13 mouse cellular contexts compared by ENCODE assay signal in genomic region chr19:46643236-46643635, GRCm38 (mm10). TPM values are rescaled to one million over a fixed set of nuclear protein-coding genes. Genes with fewer than 3 reads are reported as not detected.
DNase-seq lines count a peak whose midpoint lies in the region; ATAC-seq and TF ChIP-seq lines count a peak whose summit lies in the region.
"Had no signal": no experiment of that assay in that cellular context is flagged by ENCODE, and none has a peak within 500 bp of the region (broad histone marks: within the 10 kb centered on the region; RNA-seq: fewer than 3 reads in every experiment).

No protein-coding gene starts in this region.

- H3K4me2 ChIP-seq in heart, embryonic 12.5 days, result peak overlapping the region; percentile 4; the same call in 1 of the 2 replicates
- H3K4me2 ChIP-seq in lung, postnatal 0 days (replicated peaks; ENCODE audit: low read depth, low read length), result no peak overlapping the region
- peak overlapping the region; percentile 23 for H3K4me2 ChIP-seq in heart, embryonic 15.5 days
- H3K4me2 ChIP-seq in stomach, embryonic 16.5 days (ENCODE audit: low read depth, low read length), result no peak overlapping the region
- H3K4me2 ChIP-seq: forebrain, embryonic 13.5 days had no signal

- no peak for TF ChIP-seq EP300 in lung, postnatal 0 days (IDR thresholded peaks at IDR 0.05)

- peaks cover 91% of the 10 kb centered on the region for H3K4me1 ChIP-seq in heart, embryonic 12.5 days (replicated peaks)
- peaks cover 50% of the 10 kb centered on the region for H3K4me1 ChIP-seq in lung, postnatal 0 days (ENCODE audit: insufficient read depth, low read depth, low read length)
- H3K4me1 ChIP-seq in heart, embryonic 15.5 days (replicated peaks), result peaks cover 90% of the 10 kb centered on the region
- H3K4me1 ChIP-seq in stomach, embryonic 16.5 days (ENCODE audit: control insufficient read depth, insufficient read depth, low read length), result peaks cover 67% of the 10 kb centered on the region

- H3K9ac ChIP-seq in heart, embryonic 12.5 days, result peak overlapping the region; percentile 57; the same call in 1 of the 2 replicates
- H3K9ac ChIP-seq in lung, postnatal 0 days (replicated peaks; ENCODE audit: low read depth), result no peak overlapping the region
- no peak overlapping the region for H3K9ac ChIP-seq in heart, embryonic 15.5 days
- peak overlapping the region; percentile 17; the same call in 1 of the 2 replicates for H3K9ac ChIP-seq in stomach, embryonic 16.5 days (ENCODE audit: low read length)
- H3K9ac ChIP-seq: forebrain, embryonic 13.5 days had no signal

- DNase-seq in heart, adult 8-10 months (ENCODE audit: low spot score), result no peak
- no peak for DNase-seq in lung, postnatal 0 days (ENCODE audit: low spot score)
- DNase-seq in lung, postnatal 25 days (ENCODE audit: low spot score), result no peak
- no peak for DNase-seq in thymus, postnatal 36 days
- DNase-seq: lung, postnatal 14 days; thymus, postnatal 25 days had no signal

- no peak for ATAC-seq in heart, embryonic 12.5 days (ENCODE audit: insufficient number of reproducible peaks, low FRiP score)
- ATAC-seq in lung, postnatal 0 days, result no peak
- no peak for ATAC-seq in heart, embryonic 15.5 days (replicated peaks; ENCODE audit: insufficient number of reproducible peaks, insufficient read depth, low FRiP score, low read depth)
- ATAC-seq in stomach, embryonic 16.5 days (ENCODE audit: insufficient read depth, low FRiP score), result no peak
- ATAC-seq: forebrain, embryonic 13.5 days; intestine, postnatal 0 days had no signal

- no peaks in the 10 kb centered on the region for H3K27me3 ChIP-seq in heart, embryonic 12.5 days (replicated peaks)
- no peaks in the 10 kb centered on the region for H3K27me3 ChIP-seq in lung, postnatal 0 days (replicated peaks; ENCODE audit: insufficient read depth, low read length)
- H3K27me3 ChIP-seq in heart, embryonic 15.5 days, result no peaks in the 10 kb centered on the region
- no peaks in the 10 kb centered on the region for H3K27me3 ChIP-seq in stomach, embryonic 16.5 days (ENCODE audit: control insufficient read depth, insufficient read depth, low read length)
- H3K27me3 ChIP-seq: forebrain, embryonic 13.5 days had no signal

- TF ChIP-seq CTCF in lung, postnatal 0 days (IDR thresholded peaks at IDR 0.05), result no peak

- H3K27ac ChIP-seq in heart, embryonic 12.5 days (ENCODE audit: poor library complexity, severe bottlenecking), result peak overlapping the region; percentile 96
- peak overlapping the region; percentile 71; the same call in 1 of the 2 replicates for H3K27ac ChIP-seq in lung, postnatal 0 days (ENCODE audit: low read length)
- H3K27ac ChIP-seq in heart, embryonic 15.5 days, result peak overlapping the region; percentile 95
- no peak overlapping the region for H3K27ac ChIP-seq in stomach, embryonic 16.5 days (ENCODE audit: low read length)
- H3K27ac ChIP-seq: forebrain, embryonic 13.5 days had no signal

- WGBS in heart, embryonic 12.5 days, result 59% methylated on average over 5 of the region's 5 CpGs
- WGBS in lung, postnatal 0 days, result 54% methylated on average over 5 of the region's 5 CpGs
- WGBS in heart, embryonic 15.5 days, result 43% methylated on average over 5 of the region's 5 CpGs
- 69% methylated on average over 5 of the region's 5 CpGs for WGBS in stomach, embryonic 16.5 days

- peaks cover 26% of the 10 kb centered on the region for H3K36me3 ChIP-seq in heart, embryonic 12.5 days
- peaks cover 12% of the 10 kb centered on the region for H3K36me3 ChIP-seq in lung, postnatal 0 days (ENCODE audit: insufficient read depth, low read length)
- H3K36me3 ChIP-seq in heart, embryonic 15.5 days, result peaks cover 3% of the 10 kb centered on the region; the same call in 1 of the 2 replicates
- H3K36me3 ChIP-seq in stomach, embryonic 16.5 days (ENCODE audit: control insufficient read depth, insufficient read depth, low read length), result peaks cover 10% of the 10 kb centered on the region

- no peak overlapping the region for H3K4me3 ChIP-seq in heart, embryonic 12.5 days
- no peak overlapping the region for H3K4me3 ChIP-seq in lung, postnatal 0 days (ENCODE audit: low read depth, low read length)
- no peak overlapping the region for H3K4me3 ChIP-seq in heart, embryonic 15.5 days
- no peak overlapping the region for H3K4me3 ChIP-seq in stomach, embryonic 16.5 days (replicated peaks; ENCODE audit: low read length)
- H3K4me3 ChIP-seq: forebrain, embryonic 13.5 days had no signal

- no peaks in the 10 kb centered on the region for H3K9me3 ChIP-seq in heart, embryonic 12.5 days (replicated peaks)
- H3K9me3 ChIP-seq in lung, postnatal 0 days (ENCODE audit: low read length), result no peaks in the 10 kb centered on the region
- H3K9me3 ChIP-seq in heart, embryonic 15.5 days (replicated peaks), result no peaks in the 10 kb centered on the region
- no peaks in the 10 kb centered on the region for H3K9me3 ChIP-seq in stomach, embryonic 16.5 days (replicated peaks; ENCODE audit: control insufficient read depth, low read length)
- H3K9me3 ChIP-seq: forebrain, embryonic 13.5 days had no signal

RNA-seq across cellular contexts. Expression of gene Cyp17a1, which starts 29.7 kb away (rescaled TPM):
- polyA plus RNA-seq in heart, embryonic 12.5 days (2016; fragmentation: Nextera tagmentation; extraction: Ambion mirVana), result 0.86 and 1.3 TPM in 2 replicates
- total RNA-seq in heart, adult 8-10 months (2022), result not detected
- 0.08 and 0.12 TPM in 2 replicates for polyA plus RNA-seq in lung, postnatal 0 days (2015; fragmentation: Nextera tagmentation; extraction: Ambion mirVana)
- 0.89 and 1.2 TPM in 2 replicates for polyA plus RNA-seq in heart, embryonic 15.5 days (2015; fragmentation: Nextera tagmentation; extraction: Ambion mirVana)
- polyA plus RNA-seq in stomach, embryonic 16.5 days (2015; fragmentation: Nextera tagmentation; extraction: Ambion mirVana), result 0.09 TPM in 1 of 2 replicates, not detected in the other
- total RNA-seq: gastrocnemius, postnatal 36 days had no signal
- polyA plus RNA-seq: forebrain, embryonic 13.5 days; intestine, postnatal 0 days; limb, embryonic 11.5 days had no signal

RNA-seq across cellular contexts. Expression of gene Wbp1l, which starts 44.4 kb away (rescaled TPM):
- 53.4 and 55.6 TPM in 2 replicates for polyA plus RNA-seq in heart, embryonic 12.5 days (2016; fragmentation: Nextera tagmentation; extraction: Ambion mirVana)
- total RNA-seq in heart, adult 8-10 months (2022), result 10 to 100 TPM; 46.6 to 60.7 (median 56.0) TPM
- 34.6 and 37.4 TPM in 2 replicates for polyA plus RNA-seq in lung, postnatal 0 days (2015; fragmentation: Nextera tagmentation; extraction: Ambion mirVana)
- polyA plus RNA-seq in heart, embryonic 15.5 days (2015; fragmentation: Nextera tagmentation; extraction: Ambion mirVana), result 51.6 and 58.6 TPM in 2 replicates
- 37.1 and 38.0 TPM in 2 replicates for polyA plus RNA-seq in stomach, embryonic 16.5 days (2015; fragmentation: Nextera tagmentation; extraction: Ambion mirVana)

RNA-seq across cellular contexts. Expression of gene Borcs7, which starts 46.5 kb away (rescaled TPM):
- 16.3 and 17.0 TPM in 2 replicates for polyA plus RNA-seq in heart, embryonic 12.5 days (2016; fragmentation: Nextera tagmentation; extraction: Ambion mirVana)
- total RNA-seq in heart, adult 8-10 months (2022), result 10 to 100 TPM in 1 of 4 experiments, 1 to 10 TPM in 3; 7.7 to 11.1 (median 8.6) TPM
- polyA plus RNA-seq in lung, postnatal 0 days (2015; fragmentation: Nextera tagmentation; extraction: Ambion mirVana), result 13.0 and 14.3 TPM in 2 replicates
- 15.5 and 15.7 TPM in 2 replicates for polyA plus RNA-seq in heart, embryonic 15.5 days (2015; fragmentation: Nextera tagmentation; extraction: Ambion mirVana)
- 14.1 and 15.3 TPM in 2 replicates for polyA plus RNA-seq in stomach, embryonic 16.5 days (2015; fragmentation: Nextera tagmentation; extraction: Ambion mirVana)

Comparison
In these comparisons a context has a peak if more than half of its experiments do, and no peak if none do; other contexts are left out.
1. H3K9ac ChIP-seq: peak in heart, embryonic 12.5 days (single experiment) and stomach, embryonic 16.5 days (single experiment); none in lung, postnatal 0 days (single experiment) and heart, embryonic 15.5 days (single experiment).
2. H3K4me2 ChIP-seq: peak in heart, embryonic 12.5 days (single experiment) and heart, embryonic 15.5 days (single experiment); none in lung, postnatal 0 days (single experiment) and stomach, embryonic 16.5 days (single experiment).